Mouse (Mus musculus): ENCODE results near the gene Cuedc2.

GRCm38 (mm10) chr19:46329031-46329641 is 9.4 kb downstream of the Cuedc2 start:
- no peak for TF ChIP-seq POLR2A (IDR thresholded peaks at IDR 0.05; ENCODE audit: extremely low read depth, insufficient read depth, low read length)
- TF ChIP-seq CTCF (IDR thresholded peaks at IDR 0.05; ENCODE audit: extremely low read depth, insufficient read depth, low read length): no peak
